Mouse (Mus musculus) small intestine, adult 2 months (tissue): ENCODE results near the gene Zmym4.

Experiments used
- CTCF ChIP-seq: fragments of 200-500 bp; IDR thresholded peaks from 2 replicates; pipeline ENCODE4 v1.5.1; 2012; ENCODE audit warnings: low read depth, mild to moderate bottlenecking, control low read depth, inconsistent platforms, low read length, moderate library complexity, mixed read lengths; ENCODE audit not compliant: insufficient replicate concordance, insufficient read length; ENCODE audit errors: extremely low read depth
- POLR2A ChIP-seq: fragments of 200-500 bp; IDR thresholded peaks from 2 replicates; pipeline ENCODE4 v1.6.1; 2012; ENCODE audit warnings: low read depth, mild to moderate bottlenecking, control low read depth, inconsistent platforms, low read length, moderate library complexity

- TF ChIP-seq CTCF (no peak), POLR2A (peak; percentile 33; the same call in 1 of the 2 replicates)
Measured at GRCm38 (mm10) chr4:126967864-126968821, at the start of gene Zmym4.
